Mouse (Mus musculus) brain, adult 2 months (tissue): ENCODE measurements at regions not wholly inside any gene's neighbourhood (a gene's known extent, or its start where the extent isn't known, plus 50 kb on each side); places are given as distances from the start of the nearest gene placed in this dataset.

Experiments used
- DNase-seq: peaks from one replicate; pipeline ENCODE4 v3.0.0; 2011; ENCODE audit warnings: low read depth, low spot score

DNA sequence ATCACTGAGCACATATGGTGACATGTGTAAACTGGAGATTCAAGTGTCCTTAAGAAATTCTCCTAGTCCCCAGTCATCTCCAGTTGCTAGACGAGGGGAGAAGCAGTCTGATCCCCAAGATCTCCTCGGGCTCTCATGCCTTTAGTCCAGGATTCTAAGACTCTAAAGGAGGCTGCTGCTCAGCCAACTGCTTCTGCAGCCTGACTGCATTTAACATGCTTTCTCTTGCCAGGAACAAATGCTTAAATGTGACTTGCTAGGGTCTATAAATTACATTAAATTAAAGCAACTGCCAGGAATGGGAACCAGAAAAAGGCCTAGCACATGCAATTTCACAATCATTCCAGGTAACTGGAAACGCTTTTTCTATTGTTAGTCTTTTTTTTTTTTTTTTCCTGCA, 599.8 kb upstream of the Gcfc2 start:
- DNase-seq, result peak; percentile 13

DNA sequence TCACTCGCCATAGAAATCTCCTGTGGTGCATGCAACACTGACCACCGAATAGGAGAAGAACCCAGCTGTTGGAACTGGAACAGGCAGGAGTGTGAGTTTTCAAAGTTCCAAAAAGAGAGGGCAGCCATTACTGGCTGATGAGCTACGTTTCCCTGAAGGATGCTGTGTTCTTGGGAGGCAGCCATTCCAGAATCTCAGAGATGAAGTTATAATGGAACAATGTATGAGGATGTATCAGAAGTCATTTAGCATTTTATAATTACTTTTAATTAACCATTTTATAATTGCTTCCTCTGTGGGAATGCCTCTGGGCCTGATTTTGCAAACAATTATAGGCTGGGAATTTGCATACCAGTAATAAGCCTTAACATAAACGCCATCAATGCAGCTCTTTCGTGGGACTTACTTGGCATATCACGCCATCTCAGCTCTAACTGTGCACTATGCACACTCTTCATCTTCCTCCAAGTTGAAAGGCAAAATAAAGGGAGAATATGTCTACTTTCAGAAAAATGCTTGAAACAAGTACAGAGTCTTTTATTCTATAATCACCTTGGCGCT, 559.4 kb upstream of the Gcfc2 start:
- no peak for DNase-seq

DNA sequence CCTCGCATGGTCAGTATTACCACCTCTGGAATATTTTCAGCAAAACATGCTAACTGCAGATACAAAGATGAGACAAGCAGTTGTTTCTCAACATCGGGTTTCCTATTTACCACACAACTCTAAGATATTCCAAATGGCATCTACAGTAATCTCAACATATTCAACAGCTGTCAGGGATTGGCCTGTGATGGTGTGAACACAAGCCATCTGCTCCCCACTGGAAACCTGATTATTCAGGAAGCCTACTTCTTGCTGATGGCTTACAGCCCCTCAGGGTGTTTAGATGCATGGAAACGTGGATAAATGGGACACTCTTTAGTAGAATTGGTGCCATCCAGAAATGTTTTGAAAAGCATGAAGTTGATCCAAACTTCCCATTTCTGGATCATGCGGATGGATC, 535.0 kb upstream of the Gcfc2 start:
- peak; percentile 36 for DNase-seq

DNA sequence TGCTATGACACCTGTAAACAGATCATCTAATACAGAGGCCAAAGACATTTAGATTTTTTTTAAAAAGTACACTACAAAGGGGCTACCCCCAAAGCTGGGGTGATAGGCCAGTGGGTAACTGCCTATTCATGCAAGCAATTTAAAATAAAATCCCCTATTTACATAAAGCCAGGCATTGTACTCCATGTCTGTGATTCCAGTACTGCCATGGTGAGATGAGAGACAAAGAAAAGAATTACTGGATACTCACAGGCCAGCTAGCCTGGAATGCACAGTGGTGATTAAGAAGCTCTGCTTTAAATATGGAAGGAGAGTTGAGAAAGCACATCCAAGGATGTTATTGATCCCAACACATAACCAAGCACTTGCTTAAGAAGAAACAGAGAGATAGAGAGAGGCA, 520.3 kb upstream of the Gcfc2 start:
- no peak for DNase-seq

DNA sequence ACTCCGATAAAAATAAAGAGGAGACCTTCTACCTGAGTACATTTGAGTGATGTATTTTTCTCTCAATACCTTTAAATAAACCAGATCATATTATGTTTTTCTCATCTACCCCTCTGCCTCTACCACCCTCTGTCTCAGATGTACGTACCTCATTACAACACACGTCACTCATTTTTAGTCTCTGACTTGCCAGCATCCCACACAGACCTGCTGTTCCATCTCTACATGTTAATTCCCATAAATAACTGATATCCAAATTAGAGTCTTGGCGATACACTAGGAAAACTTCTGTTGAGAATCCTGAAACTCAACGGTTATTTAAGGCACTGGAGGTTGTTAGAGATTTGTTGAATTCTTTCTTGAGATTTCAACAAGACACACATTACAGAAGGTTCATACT, 509.9 kb upstream of the Gcfc2 start:
- DNase-seq, result peak; percentile 84

DNA sequence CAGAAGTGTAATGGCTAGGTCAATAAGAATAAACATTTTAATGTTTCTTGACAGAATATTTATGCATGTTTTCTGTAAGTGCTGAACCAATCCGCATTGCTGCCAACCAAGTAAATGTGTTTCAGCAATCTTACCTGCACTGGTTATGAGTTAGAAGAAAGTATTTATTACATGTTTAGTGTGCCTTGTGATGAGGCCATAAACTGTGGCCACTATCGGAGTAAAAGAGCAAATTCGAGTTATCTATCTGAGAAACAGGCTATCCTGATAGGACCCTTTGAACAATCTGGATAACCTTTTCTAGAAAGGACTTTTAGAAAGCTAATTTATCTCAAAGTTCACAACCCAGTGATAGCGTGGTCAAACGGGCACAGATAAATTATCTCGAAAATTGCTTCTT, 488.7 kb upstream of the Gcfc2 start:
- DNase-seq, result no peak

DNA sequence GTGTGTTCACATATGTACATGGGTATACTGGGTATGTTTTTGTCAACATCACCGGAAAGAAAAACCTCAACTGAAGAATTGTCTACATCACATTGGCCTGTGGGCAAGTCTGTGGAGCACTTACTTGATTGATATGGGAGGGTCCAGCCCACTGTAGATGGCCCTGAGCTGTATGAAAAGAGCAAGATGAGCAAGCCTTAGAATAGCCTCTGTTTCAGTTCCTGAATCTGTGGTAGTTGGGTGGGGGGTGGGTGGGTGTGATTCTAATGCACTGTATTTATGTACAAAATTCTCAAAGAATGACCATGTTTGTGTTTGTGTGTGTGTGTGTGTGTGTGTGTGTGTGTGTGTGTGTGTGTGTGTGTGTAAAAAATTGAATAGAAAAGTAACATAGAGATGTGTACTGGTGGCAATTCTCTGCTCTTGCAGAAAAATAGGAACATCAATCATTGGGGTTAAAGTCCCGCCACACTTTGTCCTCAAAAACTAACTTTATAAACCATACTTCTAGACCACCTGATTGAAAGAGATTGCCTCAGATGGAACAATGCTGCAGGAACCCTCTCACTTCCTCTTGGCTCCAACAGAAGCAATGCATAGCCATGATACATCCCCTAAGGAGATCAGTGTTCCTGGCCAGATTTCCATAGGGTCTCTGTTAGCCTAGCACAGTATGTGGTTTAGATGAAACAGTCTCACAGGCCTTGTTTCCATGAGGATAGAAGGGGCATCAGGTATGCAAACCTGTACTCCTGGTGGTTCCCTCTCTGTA, 484.3 kb upstream of the Gcfc2 start:
- no peak for DNase-seq

DNA sequence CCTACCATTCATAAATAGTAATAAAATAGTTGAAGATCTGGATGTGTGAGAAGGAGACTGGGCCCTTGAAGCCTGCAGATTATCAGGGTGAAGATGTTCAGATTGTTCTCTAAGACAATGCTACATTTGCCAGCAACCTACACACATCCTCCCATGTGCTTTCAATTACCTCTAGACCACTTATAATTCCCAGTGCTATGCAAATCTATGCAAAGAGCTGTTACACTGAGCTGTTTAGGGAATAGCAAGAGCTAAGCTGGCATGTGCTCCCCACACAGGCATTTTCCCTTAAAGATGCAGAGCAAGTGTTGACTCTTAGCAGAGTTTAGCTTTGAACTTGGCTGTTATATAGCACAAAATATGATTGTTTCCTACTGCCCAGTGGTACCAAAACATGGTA, 482.1 kb upstream of the Gcfc2 start:
- peak; percentile 44 for DNase-seq

DNA sequence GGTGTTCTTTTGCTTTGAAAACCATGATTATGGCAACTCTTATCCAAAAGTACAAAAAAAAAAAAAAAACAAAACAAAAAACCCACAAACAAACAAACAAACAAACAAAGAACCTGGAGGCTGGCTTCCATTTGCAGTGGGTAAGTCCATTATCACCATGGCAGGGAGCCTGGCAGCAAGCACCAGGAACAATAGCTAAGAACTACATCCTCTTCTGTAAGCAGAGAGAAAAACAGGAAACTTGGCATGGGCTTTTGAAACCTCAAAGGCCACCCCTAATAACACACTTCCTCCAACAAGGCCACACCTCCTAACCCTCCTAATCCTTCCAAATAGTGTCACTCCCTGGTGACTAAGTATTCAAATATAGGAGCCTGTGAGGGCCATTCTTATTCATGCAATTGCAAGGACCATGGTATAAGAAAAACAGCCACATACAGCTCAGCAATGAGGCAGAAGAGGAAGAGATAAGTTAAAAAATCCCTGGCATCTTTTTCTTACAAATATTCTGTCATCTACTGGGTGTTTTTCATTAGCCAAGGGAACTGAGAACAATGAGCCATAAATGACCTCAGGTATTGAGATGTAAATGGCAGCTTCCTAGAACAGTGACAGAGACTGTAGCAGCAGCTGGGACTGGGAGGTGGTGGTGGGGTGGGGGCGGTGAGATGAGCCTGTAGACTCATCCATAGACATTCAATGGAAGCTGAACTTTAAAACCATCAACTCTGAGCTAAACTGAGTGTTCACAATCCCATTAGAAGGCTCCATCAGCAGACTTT, 477.3 kb upstream of the Gcfc2 start:
- no peak for DNase-seq

DNA sequence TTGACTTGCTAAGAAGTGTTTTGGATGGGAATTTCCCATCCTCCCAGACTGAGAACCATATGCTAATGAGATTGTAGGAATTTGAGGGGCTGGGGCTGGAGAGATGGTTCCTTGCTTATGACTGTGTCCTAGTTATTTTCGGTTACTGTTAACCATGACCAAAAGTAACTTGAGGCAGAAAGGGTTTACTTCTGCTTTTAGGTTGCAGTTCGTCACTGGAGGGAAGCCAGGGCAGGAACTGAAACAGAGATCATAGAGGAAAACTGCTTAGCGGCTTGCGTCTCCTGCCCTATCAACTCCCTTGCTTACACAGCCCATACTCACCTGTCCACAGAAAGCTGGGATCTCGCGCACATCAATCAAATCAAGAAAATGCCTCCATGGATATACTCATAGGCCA, 475.8 kb upstream of the Gcfc2 start:
- DNase-seq, result peak; percentile 17

DNA sequence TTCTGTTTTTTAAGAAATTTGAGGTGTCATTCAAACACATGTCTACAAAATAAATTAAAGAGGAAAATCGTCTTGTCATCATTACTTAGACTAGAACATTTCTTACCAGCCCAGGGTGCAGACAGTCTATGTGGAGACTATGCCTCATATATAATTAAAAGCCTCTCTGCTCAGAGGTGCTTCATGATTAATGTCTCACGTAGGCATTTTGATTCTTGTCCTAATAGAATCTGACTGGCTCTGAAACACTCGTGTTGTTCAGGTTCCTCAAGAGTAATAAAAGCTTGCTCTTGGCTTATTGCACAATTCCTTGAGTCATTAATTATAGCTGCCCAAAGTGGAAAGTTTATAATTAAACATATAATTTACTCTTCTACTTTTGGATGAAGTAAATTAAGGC, 475.1 kb upstream of the Gcfc2 start:
- peak; percentile 25 for DNase-seq

DNA sequence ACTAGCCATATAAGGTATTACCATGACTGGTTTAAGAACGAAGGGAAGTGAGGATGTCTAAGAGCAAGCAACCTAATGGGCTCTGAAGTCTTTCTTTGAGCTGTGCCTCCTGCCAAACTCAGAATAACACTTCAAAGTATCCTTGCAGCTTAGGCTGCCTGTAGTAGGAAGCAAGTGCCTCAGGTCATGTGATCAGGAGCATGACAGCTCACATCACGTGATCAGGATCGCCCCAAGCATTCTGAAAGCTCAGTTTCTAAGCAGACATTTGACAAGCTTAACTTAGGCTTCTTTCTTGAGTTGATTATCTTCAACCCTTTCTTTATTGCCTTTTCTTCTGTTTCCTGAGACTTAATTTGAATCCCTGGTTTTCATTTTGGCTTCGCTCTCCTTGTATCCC, 462.4 kb upstream of the Gcfc2 start:
- DNase-seq, result no peak

DNA sequence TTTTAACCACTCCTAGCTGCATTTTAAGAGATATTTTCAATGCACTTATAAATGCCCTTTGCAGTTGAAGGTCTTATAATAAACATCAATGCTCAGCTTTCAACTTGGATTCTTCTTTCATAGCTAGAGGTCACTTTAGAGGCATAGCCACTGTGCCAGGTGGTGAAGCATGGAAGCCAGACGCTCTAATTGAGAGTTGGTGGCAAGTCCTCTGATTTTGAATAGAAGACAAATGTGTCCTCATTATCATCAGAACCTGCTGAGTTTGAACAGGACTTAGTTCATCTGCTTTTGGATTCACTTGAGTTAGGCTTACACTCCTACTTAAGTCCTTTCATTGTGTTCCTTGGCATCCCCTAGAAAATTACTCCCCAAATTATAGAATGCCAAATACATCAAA, 459.0 kb upstream of the Gcfc2 start:
- peak; percentile 63 for DNase-seq

DNA sequence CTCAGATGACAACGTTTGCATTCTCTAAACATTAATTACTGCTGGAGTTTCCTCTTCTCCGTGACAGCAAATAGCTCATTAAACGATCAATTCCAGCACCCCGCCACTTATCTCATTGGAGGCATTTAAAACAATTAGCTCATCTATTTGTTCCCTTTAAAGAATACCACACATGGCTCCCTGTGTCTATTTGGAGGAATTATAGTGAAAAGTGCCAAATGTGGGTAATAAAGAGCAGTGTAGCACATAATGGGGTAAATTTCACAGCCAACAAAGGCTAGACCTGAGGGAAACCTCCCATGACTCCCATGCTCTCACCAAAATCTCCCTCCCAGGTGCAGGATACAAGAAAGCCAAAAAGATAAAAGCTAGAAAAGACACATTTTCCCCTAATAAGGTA, 456.9 kb upstream of the Gcfc2 start:
- no peak for DNase-seq

DNA sequence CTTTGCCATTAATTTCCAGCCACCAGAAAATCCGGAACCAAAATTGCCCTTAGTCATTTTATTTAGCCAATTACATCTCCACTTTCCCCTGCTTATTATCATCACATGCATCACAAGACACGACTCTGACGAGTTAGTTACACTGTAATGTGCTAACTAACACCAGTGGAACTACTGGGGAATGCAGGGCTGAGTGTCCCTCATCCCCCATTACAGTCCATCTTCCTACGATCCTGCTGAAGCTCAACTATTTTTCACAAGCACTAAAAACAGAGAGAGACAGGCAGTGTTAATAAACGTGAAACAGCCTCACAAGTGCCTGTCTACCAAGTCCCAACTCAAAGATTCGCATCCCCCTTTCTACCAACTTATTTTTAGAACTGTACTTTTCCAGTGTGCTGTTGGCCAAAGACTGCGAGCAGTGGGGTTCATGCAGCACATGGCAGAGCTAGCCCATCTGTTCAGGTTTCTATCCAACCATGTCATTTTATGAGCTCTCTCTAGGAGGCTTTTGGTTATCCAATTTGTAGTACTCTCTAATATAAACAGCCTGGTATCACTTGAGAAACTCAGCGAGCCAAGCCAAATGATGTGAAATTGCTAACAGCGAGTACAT, 452.0 kb upstream of the Gcfc2 start:
- DNase-seq, result peak; percentile 97

DNA sequence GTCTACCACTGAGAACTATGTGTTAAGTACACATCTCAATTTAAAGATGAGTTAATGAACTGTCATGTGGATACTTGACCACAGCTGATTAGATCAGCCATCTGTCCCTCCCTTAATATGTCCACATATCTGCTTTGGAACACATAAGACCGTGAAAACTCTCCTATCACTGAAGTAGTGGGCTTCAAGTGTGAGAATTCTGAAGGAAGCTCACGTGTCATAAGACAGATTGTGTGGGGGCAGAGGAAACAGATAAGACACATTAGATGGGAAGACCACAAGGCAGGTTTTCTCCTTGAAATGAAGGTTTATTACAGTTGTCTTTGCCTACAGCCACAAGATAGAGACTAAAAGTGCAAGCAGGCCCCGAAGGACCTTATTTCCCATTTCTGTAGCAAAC, 451.0 kb upstream of the Gcfc2 start:
- peak; percentile 54 for DNase-seq

DNA sequence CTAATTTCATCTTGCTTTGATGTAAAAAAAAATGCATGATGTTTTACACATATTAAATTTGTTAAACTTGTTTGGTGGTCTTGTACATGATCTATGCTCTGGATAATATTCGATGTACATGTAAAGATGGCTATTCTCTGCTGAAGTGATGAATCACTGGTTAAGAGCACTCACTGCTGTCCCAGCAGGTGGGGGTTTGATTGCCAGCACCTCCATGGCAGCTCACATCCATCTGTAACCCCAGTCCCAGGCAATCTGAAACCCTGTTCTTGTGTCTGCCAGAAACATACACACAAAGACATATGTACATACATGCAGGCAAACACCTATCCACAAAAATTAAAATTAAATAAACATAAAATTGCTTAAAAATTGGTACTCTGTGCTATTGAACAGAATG, 448.7 kb upstream of the Gcfc2 start:
- DNase-seq, result peak; percentile 31

DNA sequence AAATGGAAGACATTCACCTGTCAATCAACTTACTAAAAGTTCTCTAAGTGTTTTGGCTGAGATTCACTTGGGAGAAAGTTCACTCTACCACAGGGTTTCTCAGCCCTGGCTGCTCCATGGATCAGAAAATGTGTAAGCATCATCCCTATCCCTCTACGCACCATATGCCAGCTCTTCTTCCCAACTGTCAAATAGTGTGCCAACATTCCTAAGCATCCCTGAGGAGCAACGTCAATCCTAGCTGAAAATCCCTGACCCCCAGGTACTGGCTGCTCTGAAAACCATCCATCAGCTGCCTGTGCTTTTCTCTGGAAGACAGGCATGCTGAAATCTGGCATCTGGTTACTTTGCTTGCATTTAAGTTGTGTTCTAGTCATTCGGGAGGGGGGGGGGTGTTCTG, 436.5 kb upstream of the Gcfc2 start:
- DNase-seq, result peak; percentile 81

DNA sequence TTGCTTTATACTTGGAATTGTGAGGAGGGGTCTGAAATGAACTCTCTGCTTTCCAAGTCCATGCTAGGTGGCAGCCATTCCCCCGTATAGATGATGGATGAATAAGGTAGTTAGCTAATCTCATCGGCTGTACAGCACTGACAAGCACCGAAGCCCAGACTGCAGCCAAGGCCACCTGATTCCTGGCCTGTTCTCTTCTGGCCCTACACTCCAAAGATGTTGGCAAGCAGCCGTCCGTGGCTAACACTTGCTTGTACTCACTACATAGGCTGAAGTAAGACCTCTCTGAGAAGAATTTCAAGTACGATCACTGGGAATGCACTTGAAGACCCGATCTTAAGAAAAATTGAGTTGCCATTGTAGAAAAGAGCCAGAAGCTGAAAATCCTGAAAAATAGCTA, 427.2 kb upstream of the Gcfc2 start:
- DNase-seq, result peak; percentile 62

DNA sequence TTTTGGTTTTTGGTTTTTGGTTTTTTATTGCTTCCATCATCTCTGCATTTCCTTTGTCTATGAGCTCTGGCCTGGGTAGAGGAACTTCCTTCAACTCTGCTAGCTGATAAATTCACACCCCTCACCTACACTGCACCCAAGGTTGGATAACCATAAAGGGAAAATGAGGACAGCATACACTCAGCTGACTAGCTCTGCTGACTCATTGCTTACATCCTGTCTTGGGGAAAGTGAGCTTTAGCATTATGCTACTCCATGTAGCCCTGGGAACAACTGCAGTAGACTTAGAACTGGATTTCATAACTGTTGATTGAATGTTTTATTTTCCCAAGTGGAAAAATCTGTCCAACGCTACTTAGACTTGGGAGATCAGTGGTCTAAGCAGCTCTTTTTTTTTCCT, 406.3 kb upstream of the Gcfc2 start:
- DNase-seq, result peak; percentile 58

DNA sequence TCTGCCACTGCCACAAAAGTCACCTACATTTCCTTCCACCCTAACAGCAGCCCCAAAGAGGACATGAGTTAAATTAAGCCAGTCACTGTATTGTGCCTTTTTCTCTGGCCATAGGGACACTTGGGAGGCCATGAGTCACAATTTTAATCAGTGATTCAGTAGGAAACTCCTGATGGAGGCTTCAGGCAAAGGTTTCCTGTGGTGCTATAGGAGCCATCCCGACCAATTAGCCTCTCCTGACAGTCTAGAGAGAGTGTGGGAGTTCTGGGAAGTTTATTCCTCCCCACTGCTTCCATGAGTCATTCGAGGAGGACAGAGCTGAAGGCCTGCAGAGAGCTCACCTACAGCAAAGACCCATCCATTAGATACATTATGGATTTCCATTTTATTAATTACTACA, 361.2 kb upstream of the Gcfc2 start:
- peak; percentile 53 for DNase-seq

DNA sequence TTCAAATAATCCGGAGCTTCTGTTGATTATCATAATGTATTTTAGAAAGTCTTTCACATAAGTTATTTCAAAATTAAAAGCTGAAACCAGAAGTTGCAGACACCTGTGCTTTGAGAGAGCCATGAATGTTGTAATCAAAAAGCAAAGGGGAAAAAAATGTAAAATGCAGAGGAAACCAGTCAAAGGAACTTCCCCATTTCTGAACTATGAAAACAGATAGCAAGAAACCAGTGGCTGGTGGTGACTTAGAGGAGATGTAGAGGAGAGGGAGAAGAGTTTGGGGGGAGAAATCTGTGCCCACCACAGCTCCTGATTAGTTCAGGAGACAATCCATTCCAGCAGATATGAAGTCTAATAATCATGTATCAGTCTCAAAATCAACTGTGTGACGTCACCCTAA, 360.3 kb upstream of the Gcfc2 start:
- no peak for DNase-seq

DNA sequence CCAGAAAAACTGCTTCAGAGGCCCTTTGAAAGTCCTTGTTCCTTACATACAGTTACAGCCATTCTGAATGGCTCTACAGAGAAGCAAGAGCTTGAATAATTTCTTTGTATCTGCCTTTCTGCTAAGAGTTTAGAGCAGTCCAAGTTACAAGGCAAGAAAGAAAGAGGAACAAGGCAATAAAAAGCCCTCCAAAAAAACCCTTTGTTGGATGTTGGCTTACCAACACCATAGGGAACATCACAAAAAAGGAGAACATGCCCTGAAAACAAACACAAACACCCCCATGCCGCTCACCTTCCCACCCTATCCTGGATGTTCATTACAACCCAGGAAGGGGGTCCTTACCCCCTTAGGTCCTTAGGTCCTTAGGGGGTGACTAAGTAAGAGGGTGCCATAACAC, 359.2 kb upstream of the Gcfc2 start:
- no peak for DNase-seq
